Mouse (Mus musculus) gastrocnemius, postnatal 36 days (tissue): ENCODE results near the gene Mpeg1. TPM values are rescaled to one million over a fixed set of nuclear protein-coding genes. Genes with fewer than 3 reads are reported as not detected.

Source experiments
- DNase-seq, 2 experiments: peaks; one replicate each; pipeline ENCODE4 v3.0.0; 2022
- intact Hi-C: fragments of 180-260 bp; cut with DNase I; formaldehyde crosslinking; loops from one replicate; pipeline ENCODE4 v1.15.1; 2025
- total RNA-seq, 2 experiments: library from RNA; stranded (reverse); gene quantifications; 2 replicates each; pipeline ENCODE4 v1.2.3; 2021

Mpeg1 gene
- total RNA-seq, 2 experiments from 2014 or later: 1.1 to 2.7 TPM

- no peak for DNase-seq
- intact Hi-C loops: loop anchor here (5.0 kb wide), 1 partner anchor 134 kb away; the partner anchor contains the start of gene Gm4952
These were observed 3.1 kb downstream of the Mpeg1 start for GRCm38 (mm10) chr19:12463722-12464035.

GRCm38 (mm10) chr19:12464127-12464526 lies 3.5 kb downstream of the Mpeg1 start:
- intact Hi-C loops: loop anchor here (5.0 kb wide), 1 partner anchor 133 kb away; the partner anchor contains the start of gene Gm4952
- DNase-seq: no peak

GRCm38 (mm10) chr19:12464674-12465073 lies 4.1 kb downstream of the Mpeg1 start:
- intact Hi-C loops: loop anchor here (5.0 kb wide), 2 partner anchors 38 to 133 kb away; partner anchors contain the start of genes Dtx4 and Gm4952
- no peak for DNase-seq

GRCm38 (mm10) chr19:12465530-12466144 lies 5.1 kb downstream of the Mpeg1 start:
- no peak for DNase-seq
- intact Hi-C loops: loop anchor here (5.0 kb wide), 1 partner anchor 37 kb away; the partner anchor contains the start of gene Dtx4

- intact Hi-C loops: loop anchor here (5.0 kb wide), 1 partner anchor 36 kb away; the partner anchor contains the start of gene Dtx4
- peak in 1 of 2 experiments; percentile 40 for DNase-seq
These were observed 5.6 kb downstream of the Mpeg1 start for GRCm38 (mm10) chr19:12466204-12466603.

- intact Hi-C loops: loop anchor here (5.0 kb wide), 1 partner anchor 35 kb away; the partner anchor contains the start of gene Dtx4
- no peak for DNase-seq
These were observed 6.9 kb downstream of the Mpeg1 start for GRCm38 (mm10) chr19:12467436-12467835.

- no peak for DNase-seq
- intact Hi-C loops: no loop called here
These were observed 11.3 kb downstream of the Mpeg1 start for GRCm38 (mm10) chr19:12471866-12472265.

GRCm38 (mm10) chr19:12472381-12472976 lies 11.9 kb downstream of the Mpeg1 start:
- DNase-seq: no peak
- intact Hi-C loops: no loop called here

- intact Hi-C loops: no loop called here
- DNase-seq: no peak
These were observed 12.6 kb downstream of the Mpeg1 start for GRCm38 (mm10) chr19:12473201-12473641.

GRCm38 (mm10) chr19:12473951-12474350 lies 13.4 kb downstream of the Mpeg1 start:
- DNase-seq: no peak
- intact Hi-C loops: no loop called here

GRCm38 (mm10) chr19:12475380-12476250 lies 15.0 kb downstream of the Mpeg1 start:
- peak; percentile 81 to 92 for DNase-seq

GRCm38 (mm10) chr19:12476721-12477270 lies 16.2 kb downstream of the Mpeg1 start:
- intact Hi-C loops: no loop called here
- no peak for DNase-seq

More at GRCm38 (mm10) chr19:12475380-12476250, 15.0 kb downstream of the Mpeg1 start:
- intact Hi-C loops: no loop called here

GRCm38 (mm10) chr19:12478369-12478768 lies 17.8 kb downstream of the Mpeg1 start:
- intact Hi-C loops: no loop called here
- no peak for DNase-seq

- no peak for DNase-seq
These were observed 23.2 kb downstream of the Mpeg1 start for GRCm38 (mm10) chr19:12483782-12484181.

GRCm38 (mm10) chr19:12484210-12484609 lies 23.6 kb downstream of the Mpeg1 start:
- no peak for DNase-seq
- intact Hi-C loops: no loop called here

More at GRCm38 (mm10) chr19:12483782-12484181, 23.2 kb downstream of the Mpeg1 start:
- intact Hi-C loops: no loop called here

GRCm38 (mm10) chr19:12485223-12485622 lies 24.6 kb downstream of the Mpeg1 start:
- intact Hi-C loops: no loop called here

GRCm38 (mm10) chr19:12485631-12486030 lies 25.1 kb downstream of the Mpeg1 start:
- intact Hi-C loops: no loop called here
- DNase-seq: no peak

More at GRCm38 (mm10) chr19:12485223-12485622, 24.6 kb downstream of the Mpeg1 start:
- DNase-seq: no peak

GRCm38 (mm10) chr19:12486875-12487274 lies 26.3 kb downstream of the Mpeg1 start:
- intact Hi-C loops: no loop called here
- DNase-seq: peak; percentile 80 to 87

- intact Hi-C loops: no loop called here
- no peak for DNase-seq
These were observed 27.1 kb downstream of the Mpeg1 start for GRCm38 (mm10) chr19:12487511-12488204.
